Mouse (Mus musculus) right cerebral cortex, adult 18-20 months (tissue): ENCODE measurements around the gene Krt15.

Source experiments
- DNase-seq: peaks from one replicate; pipeline ENCODE4 v3.0.0; 2022; ENCODE audit warnings: mixed read lengths

Gene Krt15

DNA sequence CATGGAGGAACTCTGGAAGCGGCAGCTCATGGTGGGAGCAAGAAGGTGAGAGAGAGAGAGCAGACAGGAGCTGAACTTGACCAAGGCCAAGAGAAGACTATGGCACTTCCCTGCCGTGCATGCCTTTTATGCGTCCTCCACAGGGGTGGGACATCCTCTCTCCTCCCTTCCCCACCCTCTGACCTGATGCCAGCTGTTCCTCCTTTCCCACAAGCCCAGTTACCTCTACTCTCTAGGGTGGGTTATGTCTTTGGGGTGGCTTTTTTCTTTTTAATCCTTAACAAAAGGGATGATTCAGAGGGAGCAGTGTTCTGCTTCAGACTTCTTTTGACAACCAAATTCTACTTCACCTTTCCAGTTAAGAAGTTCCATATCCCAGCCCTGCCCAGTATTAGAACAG lies 14.3 kb downstream of the Krt15 start, which contains the start of gene Krt13:
Krt13 (minus strand) TSS at position 101 of the 400 bp plus-strand sequence.
- no peak for DNase-seq

DNA sequence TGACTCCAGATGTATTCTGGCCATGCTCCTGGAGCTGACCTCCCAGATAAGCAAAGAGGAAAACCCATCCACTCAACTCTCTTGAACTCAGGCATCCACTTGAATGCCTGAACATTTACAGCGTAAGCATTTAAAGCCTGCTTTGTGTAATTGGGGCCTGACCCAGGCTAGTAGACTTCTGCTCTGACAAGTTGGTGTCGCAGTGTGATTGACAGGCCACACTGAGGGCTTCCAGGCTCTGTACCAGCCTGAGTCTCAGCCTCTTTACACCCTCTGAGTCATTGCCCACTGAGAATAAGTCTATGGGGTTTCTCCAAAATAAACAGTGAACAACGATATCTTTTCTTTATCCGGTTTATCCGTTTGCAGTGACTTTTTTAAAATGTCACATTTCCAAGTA lies 15.4 kb downstream of the Krt15 start:
- no peak for DNase-seq

DNA sequence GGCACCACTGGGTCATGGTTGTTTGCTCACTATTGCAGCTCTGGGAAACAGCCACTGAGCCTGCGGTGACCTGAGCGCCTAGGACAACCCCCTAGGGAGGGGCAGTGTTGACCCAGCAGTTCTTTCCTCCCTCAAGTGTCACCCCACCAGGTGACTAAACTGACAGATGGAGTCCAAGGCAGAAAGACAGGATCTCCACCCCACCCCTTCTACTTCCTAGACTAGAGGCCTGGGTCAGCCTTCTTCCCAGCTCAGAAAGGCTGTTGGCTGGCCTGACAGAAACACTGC lies 22.0 kb downstream of the Krt15 start:
- no peak for DNase-seq

DNA sequence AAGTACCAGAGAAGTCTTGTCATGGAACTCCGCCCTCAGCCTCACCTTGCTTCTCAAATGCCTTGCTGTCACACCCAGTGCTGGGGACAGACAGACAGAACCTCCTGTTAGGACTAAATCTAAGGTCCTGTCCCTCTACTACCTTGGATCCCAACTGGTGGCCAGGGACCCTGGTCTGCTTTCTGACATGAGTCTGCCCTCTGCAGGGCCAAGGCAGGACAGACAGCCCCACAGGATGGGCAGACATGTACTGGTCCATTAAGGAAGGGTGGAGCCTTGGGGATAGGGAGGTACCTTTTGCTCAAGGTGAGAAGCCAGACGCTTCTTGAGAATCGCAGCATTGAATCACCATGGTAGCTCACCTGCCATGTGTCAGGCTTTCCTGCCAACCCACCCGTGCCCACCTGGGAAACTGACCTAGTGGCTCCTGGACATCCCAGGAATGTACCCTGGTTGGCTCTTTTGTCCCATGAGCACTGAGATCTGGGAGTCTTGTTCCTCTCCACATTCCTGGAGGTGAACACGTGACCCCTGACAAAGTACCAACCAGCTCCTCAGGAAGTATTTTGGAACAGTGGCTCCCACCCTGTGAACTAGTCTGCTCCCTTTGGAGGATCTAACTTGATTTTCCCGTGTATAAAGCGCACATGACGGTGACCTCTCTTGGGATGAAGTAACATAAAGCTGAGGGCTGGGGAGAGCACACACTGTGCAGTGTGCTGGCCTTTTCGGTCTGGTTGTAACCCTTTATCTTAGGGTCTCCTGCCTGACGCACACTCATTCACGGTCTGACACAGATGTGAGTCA lies 22.6 kb downstream of the Krt15 start:
- DNase-seq: no peak

DNA sequence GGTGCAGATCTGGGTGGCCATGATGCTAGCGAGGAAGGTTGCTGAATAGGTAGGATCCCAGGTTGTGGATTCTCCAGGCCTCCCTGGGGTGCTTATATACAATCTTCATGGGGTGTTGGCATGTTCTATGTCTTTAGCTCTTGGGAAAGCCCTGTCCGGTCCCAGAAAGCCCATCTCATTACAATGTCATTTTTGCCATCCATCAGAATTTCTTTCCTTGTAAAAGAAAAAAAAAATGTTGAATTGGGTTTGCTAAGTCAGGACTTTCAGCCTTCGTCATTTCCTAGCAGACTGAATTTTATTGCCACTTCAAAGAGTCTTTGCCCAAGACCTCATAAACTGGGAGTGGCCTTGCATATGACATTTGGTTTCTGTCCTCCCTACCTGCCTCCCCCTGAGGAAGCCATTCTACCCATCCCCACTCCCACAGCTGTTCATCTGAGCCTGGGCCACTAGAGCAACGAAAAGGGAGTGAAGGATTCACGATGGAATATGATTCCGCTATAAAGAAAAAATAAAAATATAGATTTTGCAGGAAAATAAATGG lies 30.1 kb downstream of the Krt15 start, which contains the start of gene Krt36:
Krt36 (minus strand) TSS at position 51 of the 547 bp plus-strand sequence.
- DNase-seq: no peak

DNA sequence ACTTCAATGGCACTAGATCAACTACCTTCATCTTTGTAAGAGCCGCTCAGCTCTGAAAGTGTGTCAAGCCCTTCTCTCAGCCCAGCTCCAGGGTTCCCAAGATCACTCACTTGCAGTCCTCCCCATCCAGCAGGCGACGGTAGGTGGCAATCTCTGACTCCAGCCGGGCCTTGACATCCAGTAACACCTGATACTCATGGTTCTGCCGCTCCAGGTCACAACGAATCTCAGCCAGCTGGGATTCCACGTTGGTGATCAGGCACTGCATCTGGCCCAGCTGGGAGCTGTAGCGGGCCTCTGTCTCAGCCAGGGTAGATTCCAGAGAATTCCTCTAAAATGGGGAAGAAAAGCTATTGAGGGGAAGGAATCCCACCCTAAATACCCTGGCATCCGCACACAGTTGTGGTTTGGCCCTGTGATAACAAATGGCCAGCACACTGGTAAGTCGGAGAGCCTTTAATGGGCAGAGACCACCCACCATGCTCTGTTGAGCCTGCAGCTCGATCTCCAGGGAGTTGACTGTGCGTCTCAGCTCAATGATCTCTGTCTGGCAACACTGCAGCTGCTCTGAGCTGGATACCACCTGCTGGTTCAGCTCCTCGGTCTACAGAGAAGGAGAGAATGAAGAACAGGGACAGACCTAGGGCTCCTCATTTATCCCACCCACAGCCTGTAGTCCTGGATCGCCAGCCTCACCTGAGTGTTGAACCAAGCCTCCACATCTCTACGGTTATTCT lies 32.9 kb downstream of the Krt15 start:
- no peak for DNase-seq

DNA sequence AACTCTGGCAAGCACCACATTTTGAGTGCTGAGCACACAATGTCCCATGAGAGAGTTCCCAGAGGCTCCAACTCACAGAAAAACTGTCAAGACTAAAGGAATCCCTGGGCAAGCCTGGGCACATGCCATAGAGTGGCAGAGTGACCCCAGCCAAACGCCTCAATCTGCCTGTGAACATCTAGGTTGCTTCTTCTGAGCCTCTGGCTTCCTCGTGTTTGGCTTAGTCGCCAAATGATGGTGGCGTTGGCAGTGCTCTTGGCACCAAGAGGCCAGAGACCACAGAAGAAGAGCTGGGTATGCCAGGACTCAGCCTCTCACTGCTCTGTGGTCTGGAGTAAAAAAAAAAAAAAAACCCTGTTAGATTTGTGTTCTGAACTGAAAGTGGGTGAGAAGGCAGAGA lies 35.3 kb downstream of the Krt15 start:
- no peak for DNase-seq

DNA sequence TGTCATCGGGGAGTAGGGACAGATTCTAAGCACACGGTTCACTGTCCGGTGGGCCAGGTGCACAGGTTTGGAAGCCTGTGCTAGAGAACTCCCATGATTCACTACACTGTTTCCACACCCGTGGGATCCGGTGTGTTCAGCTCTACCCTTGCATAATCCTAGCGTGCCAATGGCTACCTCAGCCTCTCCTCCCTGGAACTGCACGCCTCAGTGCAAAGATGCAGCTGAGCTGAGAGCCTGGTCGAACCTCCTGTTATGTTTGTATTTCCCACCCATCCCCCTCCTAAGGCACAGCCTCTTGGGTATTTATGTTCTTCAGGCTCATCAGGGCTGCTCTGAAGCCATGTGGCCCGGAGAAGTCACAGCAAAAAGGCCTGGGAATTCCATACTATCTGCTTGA lies 37.9 kb downstream of the Krt15 start:
- no peak for DNase-seq

DNA sequence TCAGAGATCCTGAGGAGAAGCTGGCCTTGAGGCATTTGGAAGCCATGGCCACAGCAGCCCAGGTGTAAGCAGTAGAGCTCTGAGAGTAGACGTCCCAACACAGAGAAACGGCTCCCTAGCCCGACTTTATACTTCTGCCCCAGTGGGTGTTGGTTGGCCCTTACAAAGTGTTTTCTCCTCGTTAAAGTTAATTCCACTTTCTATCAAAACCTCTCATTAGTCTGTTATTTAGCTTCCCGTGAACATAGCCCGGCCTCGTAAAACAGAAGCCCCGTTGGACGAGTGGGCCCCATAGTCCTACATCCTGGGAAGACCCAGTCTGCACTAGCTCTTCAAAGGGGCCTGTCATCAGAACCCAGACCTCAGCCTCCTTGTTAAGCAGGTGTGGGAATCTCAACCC lies 39.6 kb downstream of the Krt15 start, which contains the start of gene Krt35:
Krt35 (minus strand) TSS at position 101 of the 400 bp plus-strand sequence.
- DNase-seq: no peak

DNA sequence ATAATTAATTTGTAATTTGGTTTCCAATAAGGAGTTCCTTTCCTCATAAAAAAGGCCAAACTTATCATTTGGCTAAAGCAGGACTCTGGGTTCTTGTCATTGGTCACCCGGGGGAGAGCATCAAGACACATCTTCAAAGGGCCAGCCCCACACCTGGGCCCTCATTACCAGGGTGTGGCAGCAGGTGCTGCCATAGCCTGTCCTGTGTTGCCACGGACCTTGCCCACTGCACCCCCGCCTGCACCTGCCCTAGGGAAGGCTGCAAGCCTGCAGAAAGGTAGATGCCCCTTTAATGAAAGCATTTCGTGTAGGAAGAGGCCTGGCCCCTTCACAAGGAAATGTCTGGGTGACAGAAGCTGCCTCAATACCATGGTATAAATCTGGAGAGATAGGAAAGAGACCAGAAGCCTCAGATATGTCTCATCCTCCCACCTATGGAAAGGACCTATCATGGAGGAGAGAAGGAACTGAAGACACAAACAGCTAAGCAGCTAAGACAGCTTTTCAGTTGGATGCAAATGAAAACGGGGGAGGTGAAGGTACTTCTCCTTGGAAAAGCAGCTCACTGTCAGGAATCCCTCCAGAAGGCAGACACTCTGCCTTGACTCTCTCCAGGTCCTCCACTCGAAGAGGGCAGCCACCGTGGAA lies 47.2 kb downstream of the Krt15 start:
- DNase-seq: peak; percentile 11

DNA sequence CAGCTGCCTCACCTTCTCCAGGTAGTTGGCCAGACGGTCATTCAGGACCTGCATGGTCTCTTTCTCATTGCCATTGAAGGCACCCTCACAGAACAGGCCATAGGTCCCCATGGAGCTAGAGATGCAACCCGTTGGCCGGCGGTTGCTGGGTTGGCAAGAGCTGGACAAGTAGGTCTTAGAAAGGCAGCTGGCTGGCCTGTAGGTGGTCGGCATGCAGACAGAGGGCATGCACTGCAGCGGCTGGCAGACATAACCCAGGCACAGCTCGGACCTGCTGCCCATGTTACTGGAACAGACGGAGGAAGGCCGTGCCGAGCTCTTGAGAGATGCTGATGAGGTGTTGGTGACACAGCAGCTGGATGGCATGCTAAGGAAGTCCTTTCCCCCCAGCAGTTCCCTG lies 47.9 kb downstream of the Krt15 start, which contains the start of gene Krt32:
Krt32 (minus strand) TSS at position 366 of the 400 bp plus-strand sequence.
- no peak for DNase-seq
